Mouse (Mus musculus) embryonic fibroblast, embryonic 13.5 days (primary cell): ENCODE measurements around the gene Olfr1368.

Source experiments
- CTCF ChIP-seq: IDR thresholded peaks from 2 replicates; pipeline ENCODE4 v1.5.1; 2011; ENCODE audit warnings: mild to moderate bottlenecking, control low read depth, low read length, moderate library complexity, borderline replicate concordance; ENCODE audit not compliant: insufficient read depth
- POLR2A ChIP-seq: IDR thresholded peaks from 2 replicates; pipeline ENCODE4 v1.6.1; 2011; ENCODE audit warnings: low read depth, mild to moderate bottlenecking, control low read depth, low read length, moderate library complexity

DNA sequence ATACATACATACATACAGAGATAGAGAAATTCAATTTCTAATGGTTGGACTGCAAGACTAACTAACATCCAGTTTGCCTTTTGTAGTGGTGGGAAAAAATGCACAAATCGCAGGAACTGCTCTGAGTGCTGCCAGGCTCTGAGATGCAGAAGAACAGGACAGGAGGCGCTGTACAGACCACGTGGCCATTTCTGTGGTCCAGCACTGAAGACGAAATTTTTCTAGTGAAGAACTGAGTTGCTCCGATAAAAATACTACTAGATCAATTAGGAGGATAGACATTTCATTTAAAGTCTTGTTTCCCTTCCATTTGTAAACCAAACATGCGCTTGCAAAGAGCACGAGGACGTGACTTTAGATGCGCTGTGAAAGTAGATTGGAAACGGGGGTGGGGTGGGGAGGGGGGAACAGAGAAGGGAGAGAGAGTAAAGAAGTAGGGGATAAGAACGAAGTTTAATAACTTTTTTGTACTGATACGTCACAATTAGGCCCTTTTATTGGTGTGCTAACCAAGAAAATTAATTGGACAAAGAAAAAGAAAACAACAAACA, 26.0 kb upstream of the Olfr1368 start:
- TF ChIP-seq POLR2A (no peak), CTCF (peak; percentile 58; the same call in 1 of the 2 replicates)
